Mouse (Mus musculus) neural tube, embryonic 11.5 days (tissue): Measurements from ENCODE around the gene Sept4. TPM values are rescaled to one million over a fixed set of nuclear protein-coding genes. Genes with fewer than 3 reads are reported as not detected.
A peak's percentile ranks its signal among the peaks of the same experiment; 100 is the strongest.

ENCODE experiments used
- ATAC-seq: fragments of 200-750 bp; cut with Nextera tagmentation; 2 replicates; pipeline ENCODE4 v1.8.0; 2017; ENCODE audit warnings: moderate number of reproducible peaks, mild to moderate bottlenecking, moderate TSS enrichment, moderate library complexity; ENCODE audit not compliant: insufficient read depth, low FRiP score, low TSS enrichment
- DNase-seq: peaks from one replicate; pipeline ENCODE4 v3.0.0-alpha.2; 2015; ENCODE audit warnings: low spot score
- H3K27ac ChIP-seq: fragments of 300-500 bp; sonication (generic); 2 replicates; pipeline ENCODE4 v1.5.1; 2014; ENCODE audit warnings: low read depth, mild to moderate bottlenecking, low read length
- H3K27me3 ChIP-seq: fragments of 300-500 bp; sonication (generic); 2 replicates; pipeline ENCODE4 v1.6.1; 2014; ENCODE audit warnings: mild to moderate bottlenecking, low read length, mixed read lengths; ENCODE audit not compliant: control insufficient read depth, insufficient read depth
- H3K36me3 ChIP-seq: fragments of 300-500 bp; sonication (generic); 2 replicates; pipeline ENCODE4 v1.6.1; 2014; ENCODE audit warnings: mild to moderate bottlenecking, low read length, moderate library complexity, mixed read lengths; ENCODE audit not compliant: control insufficient read depth, insufficient read depth
- H3K4me1 ChIP-seq: fragments of 300-500 bp; sonication (generic); 2 replicates; pipeline ENCODE4 v1.6.1; 2014; ENCODE audit warnings: low read length, mixed read lengths; ENCODE audit not compliant: control insufficient read depth, insufficient read depth
- H3K4me2 ChIP-seq: fragments of 300-500 bp; sonication (generic); 2 replicates; pipeline ENCODE4 v1.6.1; 2014; ENCODE audit warnings: low read depth, mild to moderate bottlenecking, moderate library complexity
- H3K4me3 ChIP-seq: fragments of 300-500 bp; sonication (generic); 2 replicates; pipeline ENCODE4 v1.5.1; 2014; ENCODE audit warnings: low read depth, low read length
- H3K9ac ChIP-seq: fragments of 300-500 bp; sonication (generic); 2 replicates; pipeline ENCODE4 v1.6.1; 2014; ENCODE audit warnings: mild to moderate bottlenecking, low read length
- H3K9me3 ChIP-seq: fragments of 300-500 bp; sonication (generic); 2 replicates; pipeline ENCODE4 v1.6.1; 2016; ENCODE audit warnings: low read length; ENCODE audit not compliant: control insufficient read depth
- WGBS: fragments of 180-500 bp; shearing (Covaris S2); extraction: QIAGEN DNeasy Blood & Tissue Kit; methylation state at CpG from one replicate; pipeline ENCODE4 v1.1.7; 2014; 5-methylcytosine and 5-hydroxymethylcytosine counted together
- polyA plus RNA-seq: library from polyadenylated mRNA; unstranded; fragments of >200 nt; fragmentation: Nextera tagmentation; extraction: Ambion mirVana; gene quantifications from 2 replicates; pipeline ENCODE4 v1.2.1, GENCODE M21; 2014

Gene Sept4
- polyA plus RNA-seq, 1 experiment from 2014 or later = 8.8 TPM

GRCm38 (mm10) chr11:87581933-87582710 is 13.4 kb downstream of the Sept4 start:
- no peak overlapping the region for H3K9ac ChIP-seq
- no peak overlapping the region for H3K4me2 ChIP-seq
- H3K27ac ChIP-seq = no peak overlapping the region
- ATAC-seq = no peak
- H3K27me3 ChIP-seq = no peaks in the 10 kb centered on the region
- peaks cover 4% of the 10 kb centered on the region for H3K4me1 ChIP-seq
- no peak overlapping the region for H3K4me3 ChIP-seq
- H3K9me3 ChIP-seq = no peaks in the 10 kb centered on the region
- DNase-seq = no peak
- no peaks in the 10 kb centered on the region for H3K36me3 ChIP-seq
- 80% methylated on average over 8 of the region's 8 CpGs for WGBS

GRCm38 (mm10) chr11:87583291-87584034 is 14.8 kb downstream of the Sept4 start:
- Histone ChIP-seq H3K4me3 (no peak overlapping the region), H3K27me3 (no peaks in the 10 kb centered on the region), H3K36me3 (no peaks in the 10 kb centered on the region), H3K4me2 (no peak overlapping the region), H3K9ac (no peak overlapping the region), H3K27ac (no peak overlapping the region), H3K4me1 (no peaks in the 10 kb centered on the region), H3K9me3 (no peaks in the 10 kb centered on the region)
- DNase-seq (no peak), ATAC-seq (no peak)
- 86% methylated on average over 6 of the region's 6 CpGs for WGBS

DNA sequence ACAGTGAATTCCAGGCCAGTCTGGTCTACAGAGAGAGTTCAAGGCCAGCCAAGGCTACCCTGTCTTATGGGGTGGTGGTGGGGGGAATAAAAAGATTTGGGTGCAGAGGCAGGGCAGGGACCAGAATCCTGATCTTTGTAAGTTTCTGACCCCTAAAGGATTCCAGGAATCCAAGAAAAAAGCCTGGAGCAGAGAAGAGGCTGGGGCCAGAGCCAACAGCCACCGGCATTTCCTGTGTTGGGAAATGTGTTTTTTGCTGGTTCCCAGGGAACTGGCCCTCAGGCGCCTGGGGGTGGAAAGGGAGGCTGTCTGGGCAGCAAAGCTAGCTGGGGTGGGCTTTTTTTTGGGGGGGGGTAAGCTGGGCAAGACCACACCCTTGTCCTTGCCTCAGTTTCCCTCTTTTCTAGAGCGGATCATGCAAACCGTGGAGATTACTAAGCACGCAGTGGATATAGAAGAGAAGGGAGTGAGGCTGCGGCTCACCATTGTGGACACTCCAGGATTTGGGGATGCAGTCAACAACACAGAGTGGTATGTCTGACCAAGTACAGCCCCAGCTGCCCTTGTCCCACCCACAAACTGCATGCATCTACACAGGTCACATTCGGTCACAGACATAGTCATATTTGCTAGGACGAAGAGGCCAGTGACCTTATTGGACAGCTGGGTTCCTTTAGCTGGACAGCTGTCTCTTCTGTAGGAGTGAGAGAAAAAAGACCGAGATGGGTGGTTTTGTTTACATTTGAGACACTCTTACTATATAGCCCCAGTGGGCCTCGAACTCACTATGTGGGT is 16.2 kb downstream of the Sept4 start:
- H3K27ac ChIP-seq = no peak overlapping the region
- 87% methylated on average over 10 of the region's 10 CpGs for WGBS
- no peaks in the 10 kb centered on the region; the same call in 1 of the 2 replicates for H3K4me1 ChIP-seq
- no peak for ATAC-seq
- no peak overlapping the region for H3K4me3 ChIP-seq
- no peak for DNase-seq
- no peaks in the 10 kb centered on the region for H3K36me3 ChIP-seq
- no peaks in the 10 kb centered on the region for H3K9me3 ChIP-seq
- H3K9ac ChIP-seq = no peak overlapping the region
- no peak overlapping the region for H3K4me2 ChIP-seq
- no peaks in the 10 kb centered on the region for H3K27me3 ChIP-seq

DNA sequence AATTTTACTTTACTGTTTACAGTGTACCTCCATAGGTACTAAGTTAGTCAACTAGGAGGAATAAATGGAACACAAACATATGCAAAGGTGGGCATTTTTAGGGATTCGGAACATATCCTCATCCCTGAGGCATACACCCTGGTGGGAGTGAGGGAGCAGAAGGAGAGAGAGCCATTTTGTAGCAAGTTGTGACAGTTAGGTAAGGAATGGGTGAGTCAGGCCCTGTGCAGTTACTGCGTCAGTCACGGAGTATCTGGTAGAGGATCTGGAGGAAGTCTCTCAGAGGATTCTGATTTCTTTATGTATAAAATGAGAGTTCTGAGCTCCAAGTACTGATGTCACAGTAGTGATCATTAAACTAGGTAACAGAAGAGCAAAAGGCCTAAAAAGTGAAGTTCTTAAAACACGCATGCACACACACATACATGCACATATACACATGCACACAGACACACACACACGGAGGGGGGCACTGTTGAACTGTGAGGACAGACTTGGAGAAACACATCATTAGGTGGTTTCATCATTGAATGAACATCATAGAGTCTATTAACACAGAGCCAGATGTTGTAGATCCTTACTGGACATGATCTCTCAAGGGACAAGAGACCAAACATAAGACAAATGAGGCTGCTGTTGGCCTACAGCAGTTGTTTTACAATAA is 18.6 kb downstream of the Sept4 start:
- Histone ChIP-seq H3K9ac (no peak overlapping the region), H3K27ac (no peak overlapping the region), H3K36me3 (no peaks in the 10 kb centered on the region), H3K27me3 (no peaks in the 10 kb centered on the region), H3K9me3 (no peaks in the 10 kb centered on the region), H3K4me3 (no peak overlapping the region), H3K4me1 (peaks cover 7% of the 10 kb centered on the region), H3K4me2 (no peak overlapping the region)
- ATAC-seq (no peak), DNase-seq (no peak)
- 96% methylated on average over 5 of the region's 5 CpGs for WGBS

DNA sequence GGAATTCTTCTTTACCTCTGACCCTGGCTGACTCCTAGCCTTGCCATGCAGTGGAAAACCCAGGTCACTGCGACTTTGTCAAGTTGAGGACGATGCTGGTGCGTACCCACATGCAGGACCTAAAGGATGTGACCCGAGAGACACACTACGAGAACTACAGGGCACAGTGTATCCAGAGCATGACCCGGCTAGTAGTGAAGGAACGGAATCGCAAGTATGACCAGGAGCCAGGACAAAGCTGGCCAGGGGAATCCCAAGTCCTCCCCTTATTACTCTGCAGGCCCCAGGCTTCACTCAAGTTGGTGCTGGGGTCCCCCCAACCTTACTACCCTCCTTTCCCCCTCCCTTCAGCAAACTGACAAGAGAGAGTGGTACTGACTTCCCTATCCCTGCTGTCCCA is 20.9 kb downstream of the Sept4 start:
- peaks cover 15% of the 10 kb centered on the region for H3K4me1 ChIP-seq

DNA sequence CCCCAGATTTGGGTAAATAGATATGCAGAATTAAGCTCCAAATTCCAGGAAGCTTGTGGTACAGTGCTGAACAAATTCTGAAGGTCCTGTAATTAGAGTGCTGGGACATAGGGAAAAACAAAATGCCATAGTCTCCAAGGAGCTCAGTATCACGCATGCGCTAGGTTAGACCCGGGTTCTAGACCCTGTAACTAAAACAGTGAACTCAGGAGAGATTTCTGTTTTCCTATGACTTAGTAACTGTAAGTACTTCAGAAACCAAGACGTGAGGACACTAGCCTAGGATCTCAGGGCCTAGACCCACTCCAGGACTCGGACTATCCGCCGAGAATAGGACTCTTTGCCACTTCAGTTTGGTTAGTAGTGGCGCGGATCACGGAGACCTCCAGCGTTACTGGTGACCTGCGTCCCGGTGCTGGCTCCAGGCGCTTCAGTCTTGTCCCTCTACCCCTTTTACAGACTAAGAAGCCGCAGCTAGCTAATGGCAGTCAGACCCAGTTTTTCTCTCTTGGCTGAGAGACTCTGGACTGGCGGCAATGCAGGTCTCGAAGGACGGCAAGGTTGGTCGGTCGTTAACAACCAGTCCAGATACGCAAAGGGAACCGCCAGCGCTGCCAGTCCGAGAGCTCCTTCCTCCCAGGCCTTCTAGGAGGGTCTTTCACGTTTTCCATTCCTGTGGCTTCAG is 22.3 kb downstream of the Sept4 start:
- H3K27ac ChIP-seq = peak overlapping the region; percentile 74
- no peaks in the 10 kb centered on the region for H3K27me3 ChIP-seq
- DNase-seq (no peak), ATAC-seq (no peak)
- no peaks in the 10 kb centered on the region for H3K36me3 ChIP-seq
- H3K9ac ChIP-seq = peak overlapping the region; percentile 78
- 2% methylated on average over 25 of the region's 25 CpGs for WGBS
- H3K9me3 ChIP-seq = no peaks in the 10 kb centered on the region
- peak overlapping the region; percentile 74 for H3K4me2 ChIP-seq
- peak overlapping the region; percentile 76 for H3K4me3 ChIP-seq
- peaks cover 19% of the 10 kb centered on the region for H3K4me1 ChIP-seq

More for the DNA sequence above, 20.9 kb downstream of the Sept4 start:
- Histone ChIP-seq H3K9me3 (no peaks in the 10 kb centered on the region), H3K9ac (no peak overlapping the region), H3K27me3 (no peaks in the 10 kb centered on the region), H3K4me3 (no peak overlapping the region), H3K4me2 (no peak overlapping the region), H3K27ac (no peak overlapping the region), H3K36me3 (no peaks in the 10 kb centered on the region)
- DNase-seq (no peak), ATAC-seq (no peak)
- WGBS = 91% methylated on average over 8 of the region's 8 CpGs

DNA sequence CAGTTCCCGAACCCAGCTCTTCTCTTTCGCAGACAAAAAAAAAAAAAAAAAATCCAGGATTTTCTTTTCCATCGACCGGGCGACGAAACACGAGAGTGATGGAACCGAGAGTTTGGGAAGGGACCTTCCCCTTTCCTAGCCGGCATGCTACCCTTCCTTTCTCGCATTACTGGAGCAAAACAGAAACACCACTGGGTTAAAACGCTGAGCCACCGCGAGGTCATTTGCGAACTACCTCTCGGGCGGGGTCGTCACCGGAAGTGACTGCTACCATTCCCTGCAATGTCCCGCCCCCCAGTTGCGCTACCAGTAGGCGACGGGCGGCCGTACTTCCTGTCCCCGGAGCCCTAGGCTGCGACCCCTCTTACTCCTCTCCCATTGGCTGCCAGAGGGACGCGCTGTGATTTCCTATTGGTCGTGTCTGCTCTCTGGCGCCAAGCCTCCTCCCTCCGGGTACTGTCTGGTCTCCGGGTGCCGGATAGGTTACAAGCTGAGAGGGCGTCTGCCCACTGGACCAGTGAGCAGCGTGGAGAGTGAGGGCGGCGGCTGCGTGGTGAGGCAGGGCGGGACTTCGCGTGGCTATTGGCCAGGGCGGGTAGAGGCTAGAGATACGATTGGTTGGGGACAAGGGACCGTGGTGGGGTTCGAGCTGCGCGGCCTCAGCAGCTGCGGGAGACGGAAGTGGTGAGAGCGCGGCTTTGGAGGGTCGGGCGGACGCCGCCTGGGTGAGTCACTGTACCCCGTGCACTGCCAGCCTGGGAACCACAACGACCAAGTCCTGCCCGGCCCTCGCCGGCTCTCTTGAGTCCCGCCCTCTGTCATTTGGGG is 23.0 kb downstream of the Sept4 start, which contains the start of gene Mtmr4:
Gene Mtmr4 (plus strand): TSS at position 637 of the 828 bp plus-strand sequence.
- DNase-seq = peak; percentile 98
- peak within 1 kb of the TSS; percentile 86 for H3K9ac ChIP-seq
- H3K4me3 ChIP-seq = peak within 1 kb of the TSS; percentile 76
- peak within 1 kb of the TSS; percentile 87 for H3K27ac ChIP-seq
- under 1% methylated on average over 61 of the region's 61 CpGs for WGBS
- peak; percentile 98 for ATAC-seq
- H3K27me3 ChIP-seq = no peaks in the 10 kb centered on the region
- H3K36me3 ChIP-seq = no peaks in the 10 kb centered on the region
- no peaks in the 10 kb centered on the region for H3K9me3 ChIP-seq
- peaks cover 23% of the 10 kb centered on the region for H3K4me1 ChIP-seq
- H3K4me2 ChIP-seq = peak within 1 kb of the TSS; percentile 86
